Mouse (Mus musculus) R1 (cell line): ENCODE results near the gene Atp2b4.

Experiments
- DNase-seq: peaks from one replicate; pipeline ENCODE4 v3.0.0-alpha.2; 2018; ENCODE audit warnings: low read depth, low spot score

Gene Atp2b4

GRCm38 (mm10) chr1:133800948-133801393, at the start of gene Atp2b4:
Atp2b4 (minus strand) TSS chr1:133801041.
- peak; percentile 92 for DNase-seq

GRCm38 (mm10) chr1:133844734-133845133, 43.9 kb upstream of the Atp2b4 start:
- DNase-seq: no peak

- DNase-seq: no peak
Observed at GRCm38 (mm10) chr1:133843900-133844299, 43.1 kb upstream of the Atp2b4 start.

- no peak for DNase-seq
Observed at GRCm38 (mm10) chr1:133843370-133843769, 42.5 kb upstream of the Atp2b4 start.

- peak; percentile 34 for DNase-seq
Observed at GRCm38 (mm10) chr1:133842074-133842725, 41.4 kb upstream of the Atp2b4 start.

- DNase-seq: no peak
Observed at GRCm38 (mm10) chr1:133841171-133841926, 40.5 kb upstream of the Atp2b4 start.

- no peak for DNase-seq
Observed at GRCm38 (mm10) chr1:133840530-133840929, 39.7 kb upstream of the Atp2b4 start.

- DNase-seq: no peak
Observed at GRCm38 (mm10) chr1:133834309-133834708, 33.5 kb upstream of the Atp2b4 start.

GRCm38 (mm10) chr1:133832781-133833180, 31.9 kb upstream of the Atp2b4 start:
- no peak for DNase-seq

- DNase-seq: no peak
Observed at GRCm38 (mm10) chr1:133826193-133826592, 25.4 kb upstream of the Atp2b4 start.

GRCm38 (mm10) chr1:133825543-133825942, 24.7 kb upstream of the Atp2b4 start:
- DNase-seq: no peak

GRCm38 (mm10) chr1:133825140-133825539, 24.3 kb upstream of the Atp2b4 start:
- no peak for DNase-seq

- DNase-seq: no peak
Observed at GRCm38 (mm10) chr1:133821144-133821543, 20.3 kb upstream of the Atp2b4 start.

- DNase-seq: no peak
Observed at GRCm38 (mm10) chr1:133820100-133820499, 19.3 kb upstream of the Atp2b4 start.

- DNase-seq: no peak
Observed at GRCm38 (mm10) chr1:133818531-133818930, 17.7 kb upstream of the Atp2b4 start.

- no peak for DNase-seq
Observed at GRCm38 (mm10) chr1:133815747-133816491, 15.1 kb upstream of the Atp2b4 start.

- DNase-seq: no peak
Observed at GRCm38 (mm10) chr1:133809376-133809775, 8.5 kb upstream of the Atp2b4 start.

GRCm38 (mm10) chr1:133808020-133808419, 7.2 kb upstream of the Atp2b4 start:
- DNase-seq: no peak

GRCm38 (mm10) chr1:133801743-133802142, 902 bp upstream of the Atp2b4 start:
- DNase-seq: no peak

- DNase-seq: no peak
Observed at GRCm38 (mm10) chr1:133800512-133800911, 329 bp downstream of the Atp2b4 start.

GRCm38 (mm10) chr1:133799686-133800445, 975 bp downstream of the Atp2b4 start:
- DNase-seq: no peak
